Mouse (Mus musculus) layer of hippocampus, postnatal 14 days (tissue): ENCODE results near the gene Wdr26. TPM values are rescaled to one million over a fixed set of nuclear protein-coding genes. Genes with fewer than 3 reads are reported as not detected.

Experiments
- DNase-seq, 2 experiments: peaks; one replicate each; pipeline ENCODE4 v3.0.0; 2021 to 2022; ENCODE audit warnings: low spot score in 2 of 2, mixed read lengths in 1 of 2
- long read RNA-seq, 2 experiments: library from polyadenylated mRNA; stranded (forward); transcript quantifications; one replicate each; pipeline ENCODE4 v2.0.0; 2021
- total RNA-seq, 2 experiments: library from RNA; stranded (reverse); gene quantifications; 2 replicates each; pipeline ENCODE4 v1.2.3; 2021

Wdr26 gene
- total RNA-seq, result 100 to 1,000 TPM; 132 to 143 TPM
- long read RNA-seq, experiment 1, full-length matches to known transcripts, result 21 of 31 reads
- long read RNA-seq, experiment 1, partial matches to known transcripts, result 1 of 31 reads
- long read RNA-seq, experiment 1, other reads (novel, unspliced or antisense), result 9 of 31 reads
- long read RNA-seq, experiment 2, full-length matches to known transcripts, result 28 of 49 reads
- long read RNA-seq, experiment 2, partial matches to known transcripts, result 9 of 49 reads
- long read RNA-seq, experiment 2, other reads (novel, unspliced or antisense), result 12 of 49 reads

DNA sequence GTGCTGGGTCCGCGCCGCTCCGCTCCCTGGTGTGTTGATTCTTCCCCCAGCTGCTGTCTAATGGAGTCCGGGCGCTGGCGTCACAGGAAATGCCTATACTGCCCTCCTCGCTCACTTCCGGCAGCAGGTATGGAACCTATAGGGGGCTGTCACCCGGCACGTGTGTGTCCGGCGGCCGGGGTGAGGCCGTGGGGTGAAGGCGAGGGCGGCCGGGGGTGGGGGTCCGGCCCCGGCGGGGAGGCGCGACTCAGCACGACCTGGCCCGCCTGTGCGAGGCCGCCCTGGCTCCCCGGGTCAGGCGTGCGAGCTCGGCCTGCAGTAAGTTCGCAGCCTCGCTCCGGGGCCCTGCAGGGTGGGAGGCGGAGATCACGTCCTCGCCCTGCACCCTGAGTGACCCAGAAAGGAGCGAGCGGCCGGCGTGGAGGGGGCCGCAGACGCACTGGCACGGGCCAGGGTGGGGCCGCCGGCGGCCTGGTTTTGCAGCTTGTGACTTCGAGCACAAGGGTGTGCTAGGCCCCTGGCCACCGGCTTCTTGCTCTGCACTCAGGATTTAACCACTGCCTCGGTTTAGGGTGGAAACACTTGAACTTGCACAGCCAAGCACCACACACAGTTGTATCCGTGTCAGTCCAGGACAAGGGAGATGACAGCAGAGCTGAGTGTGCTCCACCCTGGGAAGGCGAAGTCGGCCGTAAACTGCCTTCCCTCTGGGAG, at the start of gene Wdr26:
TSS of gene Wdr26 (minus strand) at position 82 of the 714 bp plus-strand sequence.
- peak; percentile 77 to 83 for DNase-seq

DNA sequence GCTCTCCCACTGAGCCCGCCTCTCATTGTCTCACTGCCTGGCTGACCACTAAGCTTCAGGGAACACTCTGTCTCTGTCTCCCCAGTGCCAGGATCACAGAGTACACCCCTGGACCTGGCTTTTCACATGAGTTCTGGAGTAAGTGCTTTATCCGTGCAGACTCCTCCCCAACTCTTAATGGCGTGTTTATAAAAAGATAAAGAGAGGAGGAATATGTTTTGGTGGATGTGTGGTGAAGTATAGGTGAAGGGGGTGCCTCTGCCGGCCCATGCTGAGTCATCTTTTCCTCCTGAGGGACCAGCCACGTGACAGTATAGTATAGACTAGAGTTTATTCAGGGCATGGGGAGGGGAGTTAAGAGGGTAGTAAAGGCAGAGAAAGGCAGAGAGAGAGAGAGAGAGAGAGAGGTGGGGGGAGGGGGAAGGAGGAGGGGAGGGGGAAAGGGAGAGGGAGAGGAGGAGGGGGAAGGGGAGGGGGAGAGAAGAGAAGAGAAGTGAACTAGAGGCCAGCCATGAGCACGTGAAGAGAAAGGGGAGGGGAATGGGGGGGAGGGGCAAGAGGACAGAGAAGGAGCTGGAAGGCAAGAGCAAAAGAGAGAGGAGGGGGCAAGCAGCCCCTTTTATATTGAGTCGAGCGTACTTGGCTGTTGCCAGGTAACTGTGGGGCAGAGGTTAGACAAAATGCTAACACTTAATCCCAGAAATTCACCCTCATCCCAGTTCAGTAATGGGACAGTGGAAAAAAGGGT, 49.3 kb upstream of the Wdr26 start:
- no peak for DNase-seq

DNA sequence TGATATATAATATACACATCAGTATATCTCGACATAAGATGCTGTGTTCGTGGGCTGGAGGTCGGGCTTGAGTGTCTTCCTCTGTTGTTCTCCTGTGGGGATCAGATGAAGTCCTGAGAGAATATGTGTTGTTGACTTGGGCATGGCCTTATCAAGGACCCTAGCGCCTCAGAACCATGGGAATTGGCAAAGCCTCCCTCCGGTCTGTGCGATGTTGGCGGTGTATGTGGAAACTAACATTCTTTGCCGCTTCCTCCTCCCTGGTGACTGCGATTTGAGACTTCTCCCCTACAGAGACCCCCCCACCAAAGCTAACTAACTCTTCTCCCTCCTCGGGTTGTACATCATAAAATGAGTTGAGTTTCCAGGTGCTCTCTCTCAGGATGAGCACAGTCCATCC, 48.6 kb upstream of the Wdr26 start:
- DNase-seq, result no peak

DNA sequence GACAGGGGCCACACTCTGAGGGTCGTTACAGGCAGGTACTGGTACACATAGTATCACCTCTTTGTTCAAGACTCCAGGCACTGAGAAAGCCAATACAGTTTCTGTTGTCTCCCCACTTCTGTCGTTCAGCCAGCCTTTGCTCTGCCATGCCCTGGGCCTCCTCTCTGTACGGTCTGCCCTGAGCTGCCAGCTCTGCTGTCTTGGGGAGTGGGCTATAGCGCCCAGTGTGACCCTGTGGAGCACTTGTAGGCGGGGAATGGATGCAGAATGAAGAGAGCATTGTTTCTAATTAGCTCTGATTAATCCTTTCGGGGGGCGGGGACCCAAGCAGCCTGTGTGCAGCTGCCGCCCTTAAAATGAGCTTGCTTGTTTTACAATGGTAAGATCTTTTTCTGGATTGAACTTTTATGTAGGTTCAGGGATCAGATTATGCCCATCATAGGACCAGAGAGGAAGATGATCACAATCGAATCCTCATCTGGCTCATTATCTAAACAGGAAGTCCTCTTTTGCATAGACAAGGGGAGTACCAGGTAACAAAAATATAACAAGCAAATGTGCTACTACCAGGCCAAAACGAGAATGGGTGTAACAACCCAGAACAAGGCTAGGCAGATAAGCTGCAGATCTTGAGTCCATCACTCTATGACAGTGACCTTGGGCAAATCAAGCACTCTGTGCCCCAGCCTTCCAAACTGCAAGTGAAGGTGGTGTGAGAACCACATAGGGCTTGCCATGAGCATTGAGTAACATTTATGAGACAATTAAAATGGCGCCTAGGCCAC, 48.0 kb upstream of the Wdr26 start:
- DNase-seq, result no peak

DNA sequence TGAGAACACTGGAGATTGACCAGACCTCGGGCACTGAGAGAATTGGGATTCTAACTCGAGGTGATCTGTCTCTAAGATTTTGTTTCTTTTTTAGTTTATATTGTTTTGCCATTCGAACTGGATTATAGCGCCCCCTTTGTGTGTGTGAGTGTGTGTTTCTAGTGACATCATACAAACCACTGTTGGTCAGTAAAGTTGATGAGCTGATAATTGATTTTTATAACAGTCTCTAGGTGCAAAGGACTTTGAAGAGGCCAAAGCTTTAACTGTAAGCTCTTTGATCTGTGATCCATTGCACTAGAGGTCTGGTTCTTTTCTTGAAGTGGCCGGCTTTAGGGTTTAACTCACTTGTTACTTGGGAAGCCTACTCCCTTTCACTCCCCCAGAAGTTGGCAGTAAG, 47.3 kb upstream of the Wdr26 start:
- DNase-seq, result no peak

DNA sequence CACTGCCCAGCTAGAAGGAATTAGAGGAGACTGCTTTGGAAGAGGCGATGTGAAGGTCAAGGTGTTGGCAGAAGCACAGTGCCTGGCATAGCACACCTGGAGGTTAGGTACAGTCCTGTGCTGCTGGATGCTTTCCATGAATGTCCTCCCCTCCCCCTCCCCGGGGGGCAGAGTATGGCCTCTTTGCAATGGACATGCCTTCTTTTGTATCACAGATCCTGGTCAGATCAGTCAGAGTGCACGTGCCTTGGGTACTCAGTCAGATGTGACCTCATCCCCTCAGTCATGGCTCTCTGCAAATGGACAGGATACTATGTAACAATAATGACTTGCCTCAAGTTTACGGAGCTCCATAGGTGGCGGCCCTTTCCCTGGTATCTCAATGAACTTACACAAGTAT, 46.8 kb upstream of the Wdr26 start:
- no peak for DNase-seq

DNA sequence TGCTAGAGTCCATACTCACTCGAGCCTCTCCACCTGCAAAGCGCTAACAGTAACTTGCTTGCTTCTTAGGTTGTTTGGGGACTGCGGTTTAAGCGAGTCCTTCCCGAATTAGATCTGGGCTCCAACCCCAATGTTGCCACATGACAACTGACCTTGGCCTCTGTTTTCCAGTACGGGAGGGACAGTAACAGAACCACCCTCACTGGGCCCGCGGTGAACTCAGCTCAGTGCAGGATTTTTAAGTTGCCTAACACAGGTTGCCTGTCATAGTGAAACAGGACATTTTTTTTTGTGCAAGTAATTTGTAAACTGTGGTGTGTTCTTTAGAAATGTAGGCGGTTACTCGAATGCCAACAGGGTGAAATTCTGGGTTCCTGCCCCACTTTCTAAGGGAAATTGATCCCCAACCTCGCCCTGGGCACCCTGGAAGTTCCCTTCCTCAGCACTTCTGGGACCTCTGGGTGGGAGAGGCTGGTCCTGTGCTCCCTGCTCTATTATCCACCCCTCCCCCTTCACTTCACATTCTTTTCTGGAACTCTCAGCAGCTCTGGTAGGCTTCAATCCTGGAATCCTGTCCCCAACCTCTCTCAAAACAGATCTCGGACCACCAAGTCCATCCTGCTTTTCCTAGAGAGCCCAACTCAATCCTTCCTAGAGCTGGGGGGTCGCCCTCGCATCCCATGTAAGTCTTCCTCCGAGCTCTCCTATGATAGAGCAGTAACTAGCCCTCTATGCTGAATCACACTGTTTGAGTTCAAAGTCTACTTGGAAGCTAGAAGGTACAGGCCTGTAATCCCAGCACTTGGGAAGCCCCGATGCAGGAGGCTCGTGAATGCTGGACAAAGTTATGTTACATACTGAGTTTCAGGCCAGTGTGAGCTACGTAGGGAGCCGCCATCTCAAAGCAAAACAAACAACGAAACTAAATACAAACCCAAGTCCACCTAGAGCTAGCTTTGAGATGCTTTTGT, 46.1 kb upstream of the Wdr26 start:
- DNase-seq, result no peak

DNA sequence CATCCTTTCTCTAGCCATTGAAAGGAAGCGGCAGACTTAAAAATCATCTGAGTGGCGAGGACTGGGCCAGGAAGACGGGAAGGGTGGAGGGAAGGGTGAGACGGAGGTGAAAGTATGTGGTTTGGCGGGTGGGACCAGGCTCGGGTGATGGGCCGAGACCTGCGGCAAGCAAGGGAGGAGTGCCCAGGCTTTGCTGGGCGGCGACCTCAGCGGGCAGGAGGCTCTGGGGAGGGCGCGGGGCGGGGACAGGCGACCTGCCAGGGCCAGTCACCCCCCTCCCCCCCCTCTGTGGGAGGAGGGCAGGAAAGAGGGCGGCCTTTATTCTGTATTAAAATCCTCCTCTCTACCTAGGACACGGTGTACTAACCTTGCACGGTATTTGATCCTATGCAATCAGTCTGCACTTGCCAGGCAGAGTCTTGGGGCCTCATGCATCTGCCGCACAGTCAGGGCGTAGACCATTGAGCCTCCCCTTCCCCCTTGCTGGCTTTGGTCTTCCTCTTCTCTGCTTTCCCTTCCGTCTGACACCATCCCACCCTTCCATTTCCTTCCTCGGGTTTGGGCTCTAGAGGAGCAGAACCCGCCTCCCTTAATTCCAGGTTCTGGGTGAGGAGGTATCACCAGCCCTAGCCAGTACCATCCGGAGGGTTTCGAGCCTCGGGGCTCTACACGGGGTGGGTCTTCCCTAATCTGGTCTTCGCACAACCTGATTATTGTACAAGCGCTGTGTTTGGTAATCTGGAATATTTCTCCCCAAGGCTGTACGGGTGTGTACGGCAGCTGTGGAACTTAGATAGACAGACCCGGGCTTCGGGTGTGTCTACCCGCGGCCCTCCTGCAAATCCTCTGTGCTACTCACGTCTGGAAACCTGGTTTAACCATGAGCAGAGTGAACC, 45.1 kb upstream of the Wdr26 start:
- DNase-seq, result no peak

DNA sequence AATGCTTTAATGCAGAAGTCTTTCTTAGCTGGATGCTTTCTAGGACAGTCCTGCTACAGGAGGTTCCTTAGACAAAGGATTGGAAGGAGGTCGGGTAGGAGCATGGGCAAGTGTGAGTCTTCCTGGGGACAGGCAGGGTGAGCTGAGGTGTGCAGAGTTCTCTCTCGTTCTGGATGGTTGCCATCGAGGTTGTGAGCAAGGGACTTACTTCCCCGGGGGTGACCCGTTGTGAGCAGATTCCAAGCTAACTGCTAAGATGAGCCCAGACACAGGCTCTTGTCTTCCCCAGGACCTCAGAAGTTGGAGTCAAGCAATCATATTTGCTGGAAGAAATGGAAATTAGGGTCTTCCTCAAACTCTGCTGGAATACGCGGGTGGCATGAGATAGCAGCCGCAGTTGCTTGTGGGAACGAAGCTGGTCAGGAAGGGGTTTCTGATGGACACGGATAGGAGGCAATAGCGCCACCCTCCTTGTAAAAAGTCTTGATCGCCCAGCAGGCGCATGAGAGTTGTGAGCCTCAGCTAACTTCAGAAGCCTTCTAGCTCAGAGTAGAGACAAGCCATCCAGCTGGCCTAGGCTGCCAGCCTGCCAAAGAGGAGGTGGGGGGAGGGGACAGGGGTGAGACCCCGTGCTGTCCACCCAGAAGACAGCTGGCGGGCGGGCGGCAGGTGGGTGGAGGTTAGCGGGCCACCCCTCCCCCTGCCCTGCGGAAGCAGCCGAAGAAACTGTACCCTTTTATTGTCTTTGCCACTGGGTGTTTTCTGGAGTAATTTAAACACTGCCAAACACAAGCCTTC, 44.3 kb upstream of the Wdr26 start:
- DNase-seq, result peak; percentile 28 to 42

DNA sequence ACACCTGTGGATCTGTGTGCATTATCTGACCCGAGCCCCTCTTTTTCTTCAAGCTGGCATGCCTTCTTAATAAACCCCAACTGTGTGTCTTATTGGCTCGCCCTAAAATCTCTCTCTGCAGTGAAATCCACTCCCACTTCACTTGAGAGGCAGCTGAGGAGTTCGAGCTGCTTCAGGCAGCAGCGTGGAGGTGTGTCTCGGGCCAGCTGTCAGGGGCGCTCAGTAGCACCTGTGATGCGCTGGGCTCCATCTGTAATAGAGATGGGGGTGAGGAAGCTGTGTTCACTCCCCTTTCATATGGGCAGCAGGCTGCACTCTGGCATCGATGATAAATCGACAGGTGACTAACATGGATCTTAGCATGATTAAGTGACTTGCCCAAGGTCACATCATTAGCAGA, 43.6 kb upstream of the Wdr26 start:
- DNase-seq, result no peak

DNA sequence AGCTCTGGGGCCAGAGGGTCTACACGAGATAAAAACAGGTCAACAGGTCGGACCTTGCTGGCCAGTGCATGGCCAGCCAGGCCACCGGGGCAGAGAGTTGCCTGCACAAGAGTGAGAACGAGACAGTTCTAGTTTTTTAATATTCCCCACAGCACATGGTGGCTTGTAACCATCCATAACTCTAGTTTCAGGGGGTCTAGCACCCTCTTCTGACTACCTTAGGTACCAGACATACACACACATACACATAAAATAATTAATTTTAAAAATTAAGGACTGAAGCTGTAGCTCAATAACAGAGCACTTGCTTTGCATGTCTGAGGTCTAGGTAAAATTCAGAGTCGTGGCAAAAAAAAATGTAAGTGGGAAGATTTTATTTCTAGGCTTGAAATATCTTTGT, 39.8 kb upstream of the Wdr26 start:
- DNase-seq, result no peak

DNA sequence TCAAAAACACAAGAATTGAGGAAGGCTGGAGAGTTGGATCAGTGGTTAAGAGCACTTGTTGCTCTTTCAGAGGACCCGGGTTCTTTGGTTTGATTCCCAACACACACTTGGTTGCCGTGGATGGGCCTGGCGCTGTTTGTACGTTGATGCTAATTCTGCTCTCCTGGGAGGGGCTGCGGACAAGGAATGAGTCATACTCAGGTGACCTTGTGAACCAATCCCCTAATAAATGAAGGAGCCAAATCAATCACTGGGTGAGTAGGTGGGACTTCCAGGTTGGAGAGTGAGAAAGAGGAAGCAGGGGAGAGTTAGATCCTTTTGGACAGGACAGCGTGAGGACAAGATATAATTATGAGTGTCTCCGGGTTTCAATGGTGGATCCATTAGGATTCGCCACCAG, 39.2 kb upstream of the Wdr26 start:
- DNase-seq, result no peak

DNA sequence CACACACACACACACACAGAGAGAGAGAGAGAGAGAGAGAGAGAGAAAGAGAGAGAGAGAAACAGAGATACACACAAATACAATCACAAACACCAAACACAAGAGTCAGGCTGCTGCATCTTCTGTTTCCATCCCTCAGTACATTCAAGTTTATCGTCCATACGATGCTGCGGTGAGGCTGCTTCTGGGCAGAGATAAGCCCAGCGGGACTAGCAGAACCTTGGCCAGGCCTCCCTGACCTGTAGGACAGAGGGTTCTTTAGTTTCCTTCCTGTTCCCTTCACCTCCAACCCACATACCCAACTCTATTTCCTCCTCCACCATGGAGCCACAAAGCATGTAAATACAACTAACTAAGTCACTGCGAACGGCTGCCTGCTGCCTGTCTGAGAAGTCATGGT, 37.7 kb upstream of the Wdr26 start:
- DNase-seq, result no peak

DNA sequence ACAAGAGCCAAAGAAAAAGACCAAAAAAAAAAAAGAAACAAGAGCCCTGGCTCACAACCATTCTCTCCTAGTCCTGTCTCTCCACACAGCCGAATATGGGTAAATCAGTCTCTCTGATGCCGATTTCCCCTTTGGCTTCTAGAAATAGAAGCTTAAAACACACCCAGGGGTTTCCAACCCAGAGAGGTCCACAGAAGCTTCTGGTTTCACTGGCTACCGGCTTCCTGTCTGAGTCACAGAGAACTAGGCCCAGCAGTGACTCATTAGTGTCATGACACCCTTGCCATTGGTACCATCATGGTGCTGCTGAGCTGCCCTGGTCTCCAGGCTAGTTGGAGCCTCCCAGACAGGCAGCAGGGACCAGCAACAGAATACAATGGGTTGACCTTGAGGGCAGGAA, 35.4 kb upstream of the Wdr26 start:
- no peak for DNase-seq

DNA sequence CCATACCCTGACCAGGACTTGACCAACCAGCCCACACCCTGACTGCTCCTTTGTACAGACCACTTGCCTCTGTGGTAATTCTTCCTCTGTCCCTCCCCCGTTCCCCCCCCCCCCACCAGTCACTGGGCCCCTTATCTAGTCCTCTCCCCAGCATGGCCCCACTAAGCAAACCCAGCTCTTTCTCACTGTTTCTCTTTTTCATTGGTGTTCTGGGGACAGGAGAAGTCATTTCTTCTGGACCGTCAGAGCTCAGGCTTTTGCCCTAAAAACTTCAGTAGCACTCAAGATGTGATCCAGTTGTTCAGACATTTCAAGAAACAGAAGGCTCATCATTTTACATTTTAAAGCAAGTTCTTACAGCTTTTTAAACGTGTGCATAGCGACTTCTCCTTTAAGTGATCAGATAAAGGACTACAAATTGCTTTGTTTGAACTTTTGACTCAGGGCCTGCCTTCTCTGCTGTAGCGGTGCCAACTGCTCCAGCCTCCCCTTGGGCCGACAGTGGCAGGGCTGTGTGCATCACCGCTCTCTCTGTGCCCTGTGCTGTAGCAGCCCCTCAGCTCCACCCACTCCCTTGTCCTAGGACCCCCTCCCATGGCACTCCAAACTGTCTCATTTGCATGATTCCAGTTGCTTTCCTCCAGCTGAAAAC, 34.8 kb upstream of the Wdr26 start:
- DNase-seq, result no peak

DNA sequence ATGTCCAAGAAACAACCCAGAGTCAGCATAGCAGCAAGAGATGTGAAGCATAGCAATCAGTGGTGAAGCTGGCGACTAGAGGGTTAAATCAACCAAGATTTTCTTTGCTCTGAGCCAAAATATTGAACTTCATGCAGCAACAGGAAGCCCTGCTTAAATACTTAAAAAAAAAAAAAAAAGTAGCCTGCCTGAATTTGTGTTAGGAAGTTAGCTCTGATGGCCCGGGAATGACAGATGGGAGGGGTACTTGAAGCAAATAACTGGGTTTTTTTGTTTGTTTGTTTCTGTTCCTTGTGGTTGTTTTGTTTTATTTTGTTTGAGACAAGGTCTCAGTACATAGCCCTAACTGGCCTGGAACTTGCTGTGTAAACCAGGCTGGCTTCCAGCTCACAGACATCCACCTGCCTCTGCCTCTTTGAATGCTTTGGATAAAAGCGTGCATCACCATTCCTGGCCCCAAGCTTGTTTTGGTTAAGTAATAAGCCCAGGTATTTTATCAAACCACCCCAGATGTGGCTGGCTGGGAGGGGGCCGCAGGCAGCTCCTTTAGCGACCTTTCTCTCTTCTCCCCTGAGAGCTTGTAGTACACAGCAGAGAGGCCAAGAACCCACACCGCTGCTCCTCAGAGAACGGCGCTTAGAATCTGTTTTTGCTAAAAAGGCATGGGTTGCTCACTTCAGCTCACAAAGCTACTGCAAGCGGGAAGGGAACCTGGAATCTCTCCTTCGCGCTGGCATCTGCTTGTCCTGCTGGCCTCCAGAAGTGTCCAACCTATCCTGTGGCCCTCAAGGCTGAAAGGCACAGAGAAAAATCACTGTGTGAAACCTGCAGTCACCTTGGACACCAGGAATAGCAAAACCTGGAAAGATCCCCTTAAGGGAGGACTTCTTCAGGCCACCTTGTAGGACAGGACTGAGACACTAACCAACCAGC, 34.0 kb upstream of the Wdr26 start:
- no peak for DNase-seq

DNA sequence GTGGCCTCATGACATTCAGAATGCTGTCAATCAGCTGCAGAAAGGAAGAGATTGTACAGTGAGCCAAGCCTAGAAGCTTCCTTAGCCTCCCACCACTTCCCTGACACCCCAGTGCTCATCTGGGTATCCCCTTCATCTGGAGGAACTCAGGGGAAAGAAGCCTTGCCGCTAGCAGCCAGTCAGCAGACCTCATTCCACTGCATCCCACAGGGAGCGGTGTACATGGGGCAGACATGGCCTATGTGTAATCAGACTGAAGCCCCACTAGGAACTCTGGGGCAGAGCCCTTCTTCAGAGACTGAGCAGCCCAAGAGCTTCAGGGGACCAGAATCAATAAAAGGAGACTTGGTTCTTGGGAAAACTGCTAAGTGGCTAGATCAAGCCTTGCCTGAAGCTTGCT, 33.3 kb upstream of the Wdr26 start:
- no peak for DNase-seq
